In the genomic region with DNA sequence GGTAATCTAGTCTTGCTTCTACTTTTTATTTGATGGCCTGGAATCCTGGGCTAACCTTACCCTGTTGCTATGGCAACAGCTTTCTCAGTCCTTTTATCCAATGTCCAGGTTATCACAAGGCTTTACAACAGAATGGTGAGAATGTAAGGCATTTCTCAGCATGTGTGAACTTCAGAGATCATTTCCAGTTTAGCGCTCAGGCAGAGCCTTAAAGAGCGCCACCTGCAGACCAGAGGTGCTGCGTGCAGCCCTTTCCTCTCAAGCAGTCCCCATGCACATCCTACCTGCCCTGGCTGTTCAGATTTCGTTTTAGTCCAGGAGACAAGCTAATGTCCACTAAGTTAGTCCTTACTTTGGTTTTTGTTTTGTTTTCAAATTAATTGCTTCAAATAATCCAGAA, we compare ENCODE assay signal across 9 mouse cellular contexts. TPM values are rescaled to one million over a fixed set of nuclear protein-coding genes. Genes with fewer than 3 reads are reported as not detected.
A peak's percentile ranks its signal among the peaks of the same experiment; 100 is the strongest.
DNase-seq lines count a peak whose midpoint lies in the region; ATAC-seq and TF ChIP-seq lines count a peak whose summit lies in the region.
"Had no signal": no experiment of that assay in that cellular context is flagged by ENCODE, and none has a peak within 500 bp of the region (broad histone marks: within the 10 kb centered on the region; RNA-seq: fewer than 3 reads in every experiment).

No protein-coding gene starts in this region.

- H3K9ac ChIP-seq in forebrain, embryonic 16.5 days (replicated peaks; ENCODE audit: low read depth, low read length): no peak overlapping the region
- H3K9ac ChIP-seq in midbrain, embryonic 11.5 days (ENCODE audit: low read length): no peak overlapping the region
- H3K9ac ChIP-seq in midbrain, embryonic 15.5 days: no peak overlapping the region
- H3K9ac ChIP-seq in lung, postnatal 0 days (replicated peaks; ENCODE audit: low read depth): no peak overlapping the region

- TF ChIP-seq EP300 in lung, postnatal 0 days (IDR thresholded peaks at IDR 0.05): no peak

- H3K4me3 ChIP-seq in forebrain, embryonic 10.5 days: no peak overlapping the region
- no peak overlapping the region for H3K4me3 ChIP-seq in forebrain, embryonic 16.5 days (replicated peaks; ENCODE audit: low read length)
- no peak overlapping the region for H3K4me3 ChIP-seq in midbrain, embryonic 11.5 days (ENCODE audit: low read depth, low read length)
- H3K4me3 ChIP-seq in midbrain, embryonic 15.5 days: no peak overlapping the region
- H3K4me3 ChIP-seq in lung, postnatal 0 days (ENCODE audit: low read depth, low read length): no peak overlapping the region

- no peaks in the 10 kb centered on the region for H3K9me3 ChIP-seq in forebrain, embryonic 10.5 days
- no peaks in the 10 kb centered on the region for H3K9me3 ChIP-seq in forebrain, embryonic 16.5 days (ENCODE audit: control insufficient read depth, low read length)
- no peaks in the 10 kb centered on the region for H3K9me3 ChIP-seq in midbrain, embryonic 11.5 days (ENCODE audit: control insufficient read depth, low read length)
- H3K9me3 ChIP-seq in midbrain, embryonic 15.5 days: no peaks in the 10 kb centered on the region
- H3K9me3 ChIP-seq in lung, postnatal 0 days (ENCODE audit: low read length): no peaks in the 10 kb centered on the region

- H3K27ac ChIP-seq in forebrain, embryonic 10.5 days: no peak overlapping the region
- no peak overlapping the region for H3K27ac ChIP-seq in forebrain, embryonic 16.5 days (ENCODE audit: low read length)
- H3K27ac ChIP-seq in midbrain, embryonic 11.5 days (ENCODE audit: low read depth, low read length): no peak overlapping the region
- no peak overlapping the region for H3K27ac ChIP-seq in midbrain, embryonic 15.5 days
- no peak overlapping the region for H3K27ac ChIP-seq in lung, postnatal 0 days (ENCODE audit: low read length)

- H3K36me3 ChIP-seq in forebrain, embryonic 10.5 days (replicated peaks): no peaks in the 10 kb centered on the region
- no peaks in the 10 kb centered on the region for H3K36me3 ChIP-seq in forebrain, embryonic 16.5 days (ENCODE audit: control insufficient read depth, insufficient read depth)
- no peaks in the 10 kb centered on the region for H3K36me3 ChIP-seq in midbrain, embryonic 11.5 days (ENCODE audit: control insufficient read depth, insufficient read depth, low read length)
- no peaks in the 10 kb centered on the region for H3K36me3 ChIP-seq in midbrain, embryonic 15.5 days (replicated peaks)
- no peaks in the 10 kb centered on the region for H3K36me3 ChIP-seq in lung, postnatal 0 days (ENCODE audit: insufficient read depth, low read length)

- peak; percentile 30 for DNase-seq in forebrain, embryonic 10.5 days (ENCODE audit: extremely low spot score, low spot score)
- DNase-seq in midbrain, embryonic 11.5 days (ENCODE audit: low spot score, missing footprints): peak; percentile 88
- peak; percentile 78 for DNase-seq in cerebellum, adult 9-11 months
- DNase-seq in lung, postnatal 0 days (ENCODE audit: low spot score): peak; percentile 62
- DNase-seq in frontal cortex, postnatal 10 days (ENCODE audit: low spot score in 2 of 2): no peak
- DNase-seq in left cerebral cortex, postnatal 25 days (ENCODE audit: low spot score in 2 of 2): no peak

- 22% methylated on average over 4 of the region's 4 CpGs for WGBS in forebrain, embryonic 10.5 days
- WGBS in forebrain, embryonic 16.5 days: 25% methylated on average over 4 of the region's 4 CpGs
- WGBS in midbrain, embryonic 11.5 days: 17% methylated on average over 4 of the region's 4 CpGs
- 28% methylated on average over 4 of the region's 4 CpGs for WGBS in midbrain, embryonic 15.5 days
- 36% methylated on average over 4 of the region's 4 CpGs for WGBS in lung, postnatal 0 days

- H3K4me2 ChIP-seq in forebrain, embryonic 16.5 days (ENCODE audit: low read length): no peak overlapping the region
- H3K4me2 ChIP-seq in midbrain, embryonic 11.5 days: no peak overlapping the region
- no peak overlapping the region for H3K4me2 ChIP-seq in midbrain, embryonic 15.5 days
- no peak overlapping the region for H3K4me2 ChIP-seq in lung, postnatal 0 days (replicated peaks; ENCODE audit: low read depth, low read length)

- H3K4me1 ChIP-seq in forebrain, embryonic 10.5 days: peaks cover 3% of the 10 kb centered on the region; the same call in 1 of the 2 replicates
- H3K4me1 ChIP-seq in forebrain, embryonic 16.5 days (replicated peaks; ENCODE audit: control insufficient read depth, insufficient read depth, low read length): no peaks in the 10 kb centered on the region
- no peaks in the 10 kb centered on the region for H3K4me1 ChIP-seq in midbrain, embryonic 11.5 days (ENCODE audit: control insufficient read depth, insufficient read depth, low read length)
- no peaks in the 10 kb centered on the region for H3K4me1 ChIP-seq in midbrain, embryonic 15.5 days
- no peaks in the 10 kb centered on the region for H3K4me1 ChIP-seq in lung, postnatal 0 days (ENCODE audit: insufficient read depth, low read depth, low read length)

- intact Hi-C loops in left cerebral cortex, postnatal 25 days (cut with DNase I): no loop called here

- ATAC-seq in forebrain, embryonic 16.5 days: no peak
- no peak for ATAC-seq in midbrain, embryonic 11.5 days (ENCODE audit: low FRiP score)
- ATAC-seq in midbrain, embryonic 15.5 days (replicated peaks): no peak
- ATAC-seq in lung, postnatal 0 days: no peak

- peak; percentile 73 for TF ChIP-seq CTCF in lung, postnatal 0 days (IDR thresholded peaks at IDR 0.05)

- H3K27me3 ChIP-seq in forebrain, embryonic 10.5 days (ENCODE audit: poor library complexity, severe bottlenecking): no peaks in the 10 kb centered on the region
- no peaks in the 10 kb centered on the region for H3K27me3 ChIP-seq in forebrain, embryonic 16.5 days (replicated peaks; ENCODE audit: control insufficient read depth, insufficient read depth, low read length)
- H3K27me3 ChIP-seq in midbrain, embryonic 11.5 days (ENCODE audit: control insufficient read depth, insufficient read depth, low read length): no peaks in the 10 kb centered on the region
- no peaks in the 10 kb centered on the region for H3K27me3 ChIP-seq in midbrain, embryonic 15.5 days (replicated peaks)
- no peaks in the 10 kb centered on the region for H3K27me3 ChIP-seq in lung, postnatal 0 days (replicated peaks; ENCODE audit: insufficient read depth, low read length)

RNA-seq across cellular contexts. Expression of gene Esr2, which starts 46.8 kb away (rescaled TPM):
- 0.10 and 0.47 TPM in 2 replicates for polyA plus RNA-seq in forebrain, embryonic 10.5 days (2016; fragmentation: Nextera tagmentation; extraction: Ambion mirVana)
- polyA plus RNA-seq in forebrain, embryonic 16.5 days (2015; fragmentation: Nextera tagmentation; extraction: Ambion mirVana): 0.12 and 0.28 TPM in 2 replicates
- 0.07 and 0.21 TPM in 2 replicates for polyA plus RNA-seq in midbrain, embryonic 11.5 days (2014; fragmentation: Nextera tagmentation; extraction: Ambion mirVana)
- polyA plus RNA-seq in midbrain, embryonic 15.5 days (2015; fragmentation: Nextera tagmentation; extraction: Ambion mirVana): 0.29 and 0.39 TPM in 2 replicates
- 0.81 and 1.3 TPM in 2 replicates for polyA plus RNA-seq in lung, postnatal 0 days (2015; fragmentation: Nextera tagmentation; extraction: Ambion mirVana)
- total RNA-seq in left cerebral cortex, postnatal 25 days (2021): under 1 TPM; 0.21 to 0.23 TPM
- polyA plus RNA-seq: intestine, embryonic 14.5 days had no signal

Comparison
In these comparisons a context has a peak if more than half of its experiments do, and no peak if none do; other contexts are left out.
1. DNase-seq: peak in forebrain, embryonic 10.5 days (single experiment), midbrain, embryonic 11.5 days (single experiment), cerebellum, adult 9-11 months (single experiment) and lung, postnatal 0 days (single experiment); none in frontal cortex, postnatal 10 days (0 of 2) and left cerebral cortex, postnatal 25 days (0 of 2).